Mouse (Mus musculus): Measurements from ENCODE around the gene Cic. TPM values are rescaled to one million over a fixed set of nuclear protein-coding genes. Genes with fewer than 3 reads are reported as not detected.
A peak's percentile ranks its signal among the peaks of the same experiment; 100 is the strongest.

Cic gene
- total and polyA plus RNA-seq, 3 experiments, result 41.6 to 62.9 (median 62.8) TPM

- Histone ChIP-seq H3K4me1 (ENCODE audit: control insufficient read depth, insufficient read depth, low read length) (no peaks in the 10 kb centered on the region), H3K9ac (ENCODE audit: low read depth, low read length) (no peak within 1 kb of the TSS), H3K79me2 (replicated peaks; ENCODE audit: control insufficient read depth, insufficient read depth, low read length) (no peaks in the 10 kb centered on the region), H3K27ac (no peak within 1 kb of the TSS), H3K4me3 (peak within 1 kb of the TSS; percentile 47), H3K27me3 (ENCODE audit: control insufficient read depth, insufficient read depth, low read length) (peaks cover 3% of the 10 kb centered on the region; the same call in 1 of the 2 replicates), H3K36me3 (ENCODE audit: control insufficient read depth, insufficient read depth, low read length) (no peaks in the 10 kb centered on the region)
- WGBS, result under 1% methylated on average over 47 of the region's 47 CpGs
- intact Hi-C loops (cut with DNase I), result no loop called here
- no peak for TF ChIP-seq CTCF (IDR thresholded peaks at IDR 0.05)
- TF ChIP-seq EP300 (IDR thresholded peaks at IDR 0.05; ENCODE audit: insufficient read depth, low read depth, low read length), result no peak
- no peak for TF ChIP-seq POLR2A (IDR thresholded peaks at IDR 0.05; ENCODE audit: insufficient read depth, low read depth, low read length)
- DNase-seq, result no peak
Observed at GRCm38 (mm10) chr7:25305956-25306613, 38.6 kb downstream of the Cic start, which contains the start of gene Tmem145. TSS of gene Tmem145 (plus strand) at chr7:25306106.

DNA sequence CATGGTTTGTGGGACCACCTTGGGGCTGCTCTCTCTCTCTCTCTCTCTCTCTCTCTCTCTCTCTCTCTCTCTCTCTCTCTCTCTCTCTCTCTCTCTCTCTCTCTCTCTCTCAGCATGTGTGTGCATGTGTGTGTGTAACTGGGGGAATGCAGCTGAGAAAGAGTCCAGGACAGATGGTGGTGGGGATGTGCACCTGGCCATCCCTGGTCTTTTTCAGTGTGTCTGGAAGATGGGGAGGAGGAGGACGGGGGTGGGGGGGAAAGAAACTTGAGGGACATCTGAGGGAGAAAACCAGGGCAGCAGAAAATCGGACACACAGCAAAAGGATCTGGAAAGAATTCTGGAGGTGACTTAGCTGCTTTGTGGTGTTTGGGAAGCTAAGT, 39.1 kb downstream of the Cic start:
- no peak for TF ChIP-seq POLR2A (IDR thresholded peaks at IDR 0.05; ENCODE audit: insufficient read depth, low read depth, low read length)
- no peak for TF ChIP-seq EP300 (IDR thresholded peaks at IDR 0.05; ENCODE audit: insufficient read depth, low read depth, low read length)
- no peak for TF ChIP-seq CTCF (IDR thresholded peaks at IDR 0.05)
- WGBS, result 39% methylated on average over 2 of the region's 2 CpGs
- DNase-seq, result no peak
- H3K36me3 ChIP-seq (ENCODE audit: control insufficient read depth, insufficient read depth, low read length), result no peaks in the 10 kb centered on the region
- no peak overlapping the region for H3K9ac ChIP-seq (ENCODE audit: low read depth, low read length)
- no peak overlapping the region for H3K27ac ChIP-seq
- no peak overlapping the region for H3K4me3 ChIP-seq
- H3K79me2 ChIP-seq (replicated peaks; ENCODE audit: control insufficient read depth, insufficient read depth, low read length), result no peaks in the 10 kb centered on the region
- intact Hi-C loops (cut with DNase I), result no loop called here
- peaks cover 3% of the 10 kb centered on the region; the same call in 1 of the 2 replicates for H3K27me3 ChIP-seq (ENCODE audit: control insufficient read depth, insufficient read depth, low read length)
- H3K4me1 ChIP-seq (ENCODE audit: control insufficient read depth, insufficient read depth, low read length), result no peaks in the 10 kb centered on the region

GRCm38 (mm10) chr7:25308702-25309318, 41.3 kb downstream of the Cic start:
- no peak overlapping the region for H3K27ac ChIP-seq
- H3K4me1 ChIP-seq (ENCODE audit: control insufficient read depth, insufficient read depth, low read length), result no peaks in the 10 kb centered on the region
- H3K36me3 ChIP-seq (ENCODE audit: control insufficient read depth, insufficient read depth, low read length), result no peaks in the 10 kb centered on the region
- TF ChIP-seq CTCF (IDR thresholded peaks at IDR 0.05) (no peak), EP300 (IDR thresholded peaks at IDR 0.05; ENCODE audit: insufficient read depth, low read depth, low read length) (no peak), POLR2A (IDR thresholded peaks at IDR 0.05; ENCODE audit: insufficient read depth, low read depth, low read length) (no peak)
- no peak for DNase-seq
- no peak overlapping the region for H3K9ac ChIP-seq (ENCODE audit: low read depth, low read length)
- H3K27me3 ChIP-seq (ENCODE audit: control insufficient read depth, insufficient read depth, low read length), result peaks cover 3% of the 10 kb centered on the region; the same call in 1 of the 2 replicates
- WGBS, result 56% methylated on average over 17 of the region's 17 CpGs
- H3K4me3 ChIP-seq, result no peak overlapping the region
- no peaks in the 10 kb centered on the region for H3K79me2 ChIP-seq (replicated peaks; ENCODE audit: control insufficient read depth, insufficient read depth, low read length)
- intact Hi-C loops (cut with DNase I), result no loop called here

GRCm38 (mm10) chr7:25309425-25309824, 41.9 kb downstream of the Cic start:
- 84% methylated on average over 9 of the region's 9 CpGs for WGBS
- Histone ChIP-seq H3K79me2 (replicated peaks; ENCODE audit: control insufficient read depth, insufficient read depth, low read length) (no peaks in the 10 kb centered on the region), H3K4me3 (no peak overlapping the region), H3K4me1 (ENCODE audit: control insufficient read depth, insufficient read depth, low read length) (no peaks in the 10 kb centered on the region), H3K27ac (no peak overlapping the region), H3K27me3 (ENCODE audit: control insufficient read depth, insufficient read depth, low read length) (peaks cover 3% of the 10 kb centered on the region; the same call in 1 of the 2 replicates), H3K36me3 (ENCODE audit: control insufficient read depth, insufficient read depth, low read length) (no peaks in the 10 kb centered on the region), H3K9ac (ENCODE audit: low read depth, low read length) (no peak overlapping the region)
- intact Hi-C loops (cut with DNase I), result no loop called here
- DNase-seq, result no peak
- no peak for TF ChIP-seq CTCF (IDR thresholded peaks at IDR 0.05)
- TF ChIP-seq POLR2A (IDR thresholded peaks at IDR 0.05; ENCODE audit: insufficient read depth, low read depth, low read length), result no peak
- no peak for TF ChIP-seq EP300 (IDR thresholded peaks at IDR 0.05; ENCODE audit: insufficient read depth, low read depth, low read length)

DNA sequence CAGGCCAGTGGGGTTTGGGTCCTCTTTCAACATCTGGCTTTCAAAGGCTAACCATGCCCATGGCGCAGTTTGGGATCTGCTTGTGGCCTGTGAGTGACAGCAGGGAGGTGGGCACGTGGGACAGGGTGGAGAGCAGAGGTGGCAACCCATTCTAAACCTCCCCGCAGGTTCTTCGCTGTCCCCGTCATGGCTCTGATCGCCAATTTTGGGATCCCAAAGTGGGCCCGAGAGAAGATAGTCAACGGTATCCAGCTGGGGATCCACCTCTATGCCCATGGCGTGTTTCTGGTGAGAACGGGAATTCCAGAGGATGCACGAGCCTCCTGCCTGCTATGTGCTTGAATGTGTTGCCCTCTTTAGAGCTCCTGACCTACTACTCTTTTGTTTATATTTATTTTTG, 43.7 kb downstream of the Cic start:
- 77% methylated on average over 11 of the region's 11 CpGs for whole genome bisulfite sequencing
- Histone ChIP-seq H3K27me3 (ENCODE audit: control insufficient read depth, insufficient read depth, low read length) (peaks cover 11% of the 10 kb centered on the region), H3K36me3 (ENCODE audit: control insufficient read depth, insufficient read depth, low read length) (no peaks in the 10 kb centered on the region), H3K79me2 (replicated peaks; ENCODE audit: control insufficient read depth, insufficient read depth, low read length) (no peaks in the 10 kb centered on the region), H3K4me1 (ENCODE audit: control insufficient read depth, insufficient read depth, low read length) (no peaks in the 10 kb centered on the region; the same call in 1 of the 2 replicates), H3K9ac (ENCODE audit: low read depth, low read length) (no peak overlapping the region), H3K27ac (no peak overlapping the region), H3K4me3 (no peak overlapping the region)
- TF ChIP-seq POLR2A (IDR thresholded peaks at IDR 0.05; ENCODE audit: insufficient read depth, low read depth, low read length) (no peak), EP300 (IDR thresholded peaks at IDR 0.05; ENCODE audit: insufficient read depth, low read depth, low read length) (no peak), CTCF (IDR thresholded peaks at IDR 0.05) (no peak)
- intact Hi-C loops (cut with DNase I), result no loop called here
- no peak for DNase-seq

DNA sequence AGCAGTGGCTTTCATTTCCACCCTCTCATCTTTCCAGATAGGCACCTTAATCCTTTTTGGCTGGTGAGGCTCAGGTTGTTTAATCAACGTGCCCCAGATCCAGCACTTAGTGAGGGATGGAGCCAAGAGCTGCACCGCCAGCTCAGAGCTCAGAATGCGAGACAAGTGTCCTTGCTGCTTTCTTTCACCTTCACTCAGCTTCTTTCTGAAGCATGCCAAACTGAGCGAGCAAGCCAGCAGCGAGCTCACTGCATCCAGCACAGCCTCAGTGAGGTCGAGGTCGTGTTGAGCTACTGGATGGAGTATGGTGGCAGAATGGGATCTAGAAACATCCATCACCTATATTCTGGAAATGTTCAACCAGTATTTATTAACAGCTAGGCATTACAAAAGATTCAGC, 45.8 kb downstream of the Cic start:
- intact Hi-C loops (cut with DNase I), result no loop called here
- 32% methylated on average over 7 of the region's 7 CpGs for WGBS
- Histone ChIP-seq H3K79me2 (replicated peaks; ENCODE audit: control insufficient read depth, insufficient read depth, low read length) (no peaks in the 10 kb centered on the region), H3K4me3 (no peak overlapping the region), H3K27ac (no peak overlapping the region), H3K4me1 (ENCODE audit: control insufficient read depth, insufficient read depth, low read length) (peaks cover 3% of the 10 kb centered on the region; the same call in 1 of the 2 replicates), H3K27me3 (ENCODE audit: control insufficient read depth, insufficient read depth, low read length) (peaks cover 11% of the 10 kb centered on the region), H3K9ac (ENCODE audit: low read depth, low read length) (no peak overlapping the region), H3K36me3 (ENCODE audit: control insufficient read depth, insufficient read depth, low read length) (no peaks in the 10 kb centered on the region)
- no peak for TF ChIP-seq POLR2A (IDR thresholded peaks at IDR 0.05; ENCODE audit: insufficient read depth, low read depth, low read length)
- no peak for TF ChIP-seq EP300 (IDR thresholded peaks at IDR 0.05; ENCODE audit: insufficient read depth, low read depth, low read length)
- TF ChIP-seq CTCF (IDR thresholded peaks at IDR 0.05), result no peak
- no peak for DNase-seq

All from heart, adult 2 months (tissue).